Mouse (Mus musculus) layer of hippocampus, postnatal 10 days (tissue): ENCODE results near the gene Six2. TPM values are rescaled to one million over a fixed set of nuclear protein-coding genes. Genes with fewer than 3 reads are reported as not detected.

Experiments used
- DNase-seq, 2 experiments: peaks; one replicate each; pipeline ENCODE4 v3.0.0; 2021; ENCODE audit warnings: low spot score in 2 of 2
- long read RNA-seq: library from polyadenylated mRNA; stranded (forward); transcript quantifications from one replicate; pipeline ENCODE4 v2.0.0, GENCODE M21; 2023
- total RNA-seq, 2 experiments: library from RNA; stranded (reverse); gene quantifications; 2 replicates each; pipeline ENCODE4 v1.2.3; 2021

Six2 gene
- under 1 TPM; 0.25 to 0.42 TPM for total RNA-seq
- long read RNA-seq, result 0 reads

DNA sequence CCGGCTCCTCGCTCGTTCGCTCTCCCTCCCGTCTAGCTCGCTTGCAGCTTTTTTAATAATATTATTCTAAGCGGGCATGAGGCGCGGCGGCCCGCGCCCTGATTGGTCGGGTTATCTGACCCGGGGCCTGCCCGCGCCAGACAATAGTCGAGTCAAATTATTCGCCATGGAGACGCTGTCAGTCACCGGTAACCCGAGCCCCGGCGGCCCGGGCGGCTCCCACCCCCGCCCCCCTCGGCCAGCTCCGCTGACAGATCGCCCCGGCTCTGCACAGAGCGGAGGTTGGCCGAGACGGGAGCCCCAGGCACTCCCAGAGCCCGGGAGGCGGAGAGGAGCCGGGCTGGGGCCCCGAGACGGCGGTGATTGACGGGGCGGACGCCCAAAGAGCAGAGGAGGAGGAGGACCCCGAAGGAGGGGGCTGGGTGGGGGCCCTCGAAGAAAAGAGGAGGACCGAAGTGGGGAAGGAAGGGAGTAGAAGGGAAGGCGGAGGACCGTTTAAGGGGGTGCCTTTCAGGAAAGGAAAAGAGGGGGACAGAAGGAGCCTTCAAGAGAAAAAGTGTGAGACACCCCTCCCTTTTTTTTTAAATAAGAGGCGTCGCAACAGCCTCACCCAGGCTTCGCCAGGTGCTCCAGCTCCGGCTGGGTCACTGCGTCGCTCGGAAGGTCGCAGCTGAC, at the start of gene Six2:
Gene Six2 (minus strand): TSS at position 39 of the 675 bp plus-strand sequence.
- DNase-seq, result peak in 1 of 2 experiments; percentile 21

DNA sequence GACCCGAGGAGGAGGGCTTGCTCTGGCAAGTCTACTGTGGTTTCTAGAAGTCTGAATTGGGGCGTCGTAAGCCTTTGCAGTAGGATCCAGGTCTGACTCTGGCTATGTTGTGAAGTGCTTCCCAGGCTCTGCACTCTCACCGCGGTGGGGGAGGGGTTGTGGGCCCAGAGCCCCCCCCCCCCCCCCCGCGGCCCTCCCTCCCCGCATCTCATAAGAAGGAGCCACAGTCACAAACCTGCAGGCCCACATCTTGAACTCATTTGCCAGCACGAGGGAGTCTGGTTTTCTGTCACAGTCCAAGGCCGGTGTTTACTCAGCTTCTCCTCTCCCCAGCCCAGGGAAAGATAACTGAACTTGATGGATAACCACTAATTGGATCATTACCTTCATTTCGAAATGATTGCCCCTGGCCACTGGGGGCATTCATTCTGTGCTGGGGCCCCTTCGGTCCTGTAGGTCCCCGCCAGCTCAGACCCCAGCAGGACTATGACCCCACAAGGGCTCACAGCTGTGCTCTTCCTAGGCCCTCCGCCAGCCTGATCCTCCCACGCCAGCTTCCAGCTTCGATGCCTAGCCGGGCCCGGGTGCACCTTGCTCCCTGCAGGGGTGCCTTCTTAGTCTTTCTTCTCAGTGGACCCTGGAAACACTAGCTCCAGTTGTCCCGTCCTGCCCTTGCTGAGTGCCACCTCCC, 49.2 kb upstream of the Six2 start:
- no peak for DNase-seq

DNA sequence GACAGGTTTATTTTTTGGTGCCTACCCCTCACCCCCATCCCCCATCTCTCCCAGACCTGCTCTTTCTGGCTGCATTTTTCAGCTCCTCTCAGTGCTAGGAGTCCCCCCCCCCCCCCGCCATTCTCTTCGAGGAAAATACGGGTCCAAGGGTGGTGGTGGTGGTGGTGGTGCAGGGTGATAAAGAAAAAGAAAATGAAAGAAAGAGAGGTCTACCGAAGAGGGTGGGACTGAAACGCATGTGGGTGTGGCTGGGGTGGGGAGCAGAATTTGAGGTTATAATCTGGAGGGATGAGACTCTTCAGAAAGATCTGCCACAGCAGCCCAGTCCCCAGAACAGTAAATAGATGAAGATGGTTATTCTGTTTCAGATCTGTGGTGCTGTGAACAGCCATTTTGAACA, 43.3 kb upstream of the Six2 start:
- no peak for DNase-seq

DNA sequence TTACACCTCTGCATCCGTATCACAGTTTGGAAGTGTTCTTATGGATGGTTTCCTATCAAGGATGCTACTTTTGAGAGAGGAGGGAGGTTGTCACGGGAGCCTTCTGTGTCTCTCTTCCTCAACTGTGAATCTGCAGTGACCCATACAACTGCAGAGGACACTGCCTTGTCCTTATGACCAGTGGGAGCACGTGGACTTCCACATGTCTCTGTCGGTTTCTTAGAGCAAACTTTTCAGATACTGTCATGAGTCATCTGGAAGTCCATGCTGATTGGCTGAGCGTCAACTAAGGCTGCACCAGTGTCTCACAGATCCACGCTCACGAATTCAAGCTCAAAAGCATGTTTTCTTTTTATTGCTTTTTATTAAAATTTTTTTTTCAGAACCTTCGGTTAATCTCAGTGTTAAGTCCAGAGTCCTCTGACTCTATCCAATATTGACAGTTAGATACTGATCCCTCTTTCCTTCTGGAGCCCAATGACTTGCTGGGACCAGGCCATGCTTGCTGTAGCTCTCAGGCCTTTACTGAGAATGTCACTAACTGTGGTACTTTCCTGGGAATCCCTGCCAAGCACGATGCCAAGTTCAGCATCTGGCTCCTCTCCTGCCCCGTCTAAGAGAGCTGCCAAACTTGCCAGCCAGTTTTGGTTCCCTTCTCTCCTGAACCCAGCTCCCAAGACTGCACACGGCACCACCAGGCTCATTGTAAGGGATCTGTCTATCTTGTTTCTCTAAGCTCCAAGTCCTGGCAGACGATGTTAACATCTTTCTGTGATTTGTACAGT, 42.3 kb upstream of the Six2 start:
- peak; percentile 12 to 33 for DNase-seq

DNA sequence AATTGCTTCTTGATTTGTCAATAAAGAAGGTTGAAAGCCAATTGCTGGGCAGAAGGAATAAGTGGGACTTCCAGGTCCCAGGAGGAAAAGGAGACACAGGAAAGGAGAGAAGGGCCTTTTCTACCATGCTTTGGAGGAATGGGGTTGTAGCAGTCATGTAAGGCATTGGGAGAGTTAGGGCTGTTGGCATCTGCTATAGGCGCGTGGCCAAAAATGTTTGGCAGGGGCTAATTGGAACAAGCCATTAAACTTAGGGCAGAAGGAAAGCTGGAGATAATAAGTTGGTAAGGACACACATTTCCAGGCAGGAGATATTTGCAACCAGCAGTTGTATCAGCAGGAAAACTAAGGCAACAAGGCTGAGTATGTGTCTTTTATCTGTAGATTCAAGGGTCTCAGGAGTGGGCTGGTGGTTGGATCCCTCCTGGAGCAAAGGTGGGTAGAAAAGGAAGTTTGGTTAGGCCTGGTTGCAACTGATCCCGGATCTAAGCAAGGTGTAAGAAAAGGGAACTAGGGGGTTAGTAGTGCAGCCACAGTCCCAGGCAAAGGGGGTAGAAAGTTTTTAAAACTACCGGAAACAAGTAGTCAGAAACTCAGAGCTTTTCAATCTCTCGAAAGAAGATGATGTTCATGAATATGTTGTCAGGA, 40.1 kb upstream of the Six2 start:
- peak; percentile 54 to 58 for DNase-seq

DNA sequence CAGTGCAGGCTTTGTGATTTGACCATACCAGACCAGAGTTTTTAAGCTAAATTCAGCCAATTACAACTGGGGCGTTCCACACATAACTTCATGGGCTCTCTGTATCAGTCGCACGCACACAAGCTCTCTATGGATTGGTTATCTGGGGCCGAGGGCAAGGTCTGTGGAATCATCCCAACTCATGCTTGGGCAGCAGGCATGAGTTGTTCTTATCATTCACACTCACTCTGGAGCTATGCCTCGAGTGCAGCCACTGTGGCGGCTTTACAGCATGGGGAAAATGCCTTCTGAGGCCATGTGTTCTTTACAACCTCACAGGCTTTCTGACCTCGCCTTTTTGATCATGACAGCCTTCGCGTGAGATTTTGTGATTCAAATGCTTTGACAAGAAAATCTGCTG, 37.9 kb upstream of the Six2 start:
- DNase-seq, result no peak

DNA sequence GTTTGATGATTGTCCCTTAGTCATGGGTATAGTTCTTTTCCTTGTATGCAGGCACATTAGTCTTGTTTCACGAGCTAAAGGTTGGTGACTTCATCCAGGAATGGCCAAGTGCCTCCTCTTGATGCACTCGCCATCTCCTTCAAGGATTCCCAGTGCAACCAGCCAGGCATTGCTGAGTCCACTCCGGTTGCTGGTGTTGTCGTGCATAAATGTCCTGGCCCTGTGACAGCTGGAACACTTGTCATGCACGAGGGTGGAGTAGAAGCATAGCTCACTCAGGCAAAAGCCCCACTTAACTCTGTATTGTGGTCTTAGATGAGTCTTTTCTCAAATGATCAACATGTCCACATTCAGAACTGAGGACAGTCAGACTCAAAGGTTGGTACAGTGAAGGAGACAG, 35.1 kb upstream of the Six2 start:
- DNase-seq, result no peak

DNA sequence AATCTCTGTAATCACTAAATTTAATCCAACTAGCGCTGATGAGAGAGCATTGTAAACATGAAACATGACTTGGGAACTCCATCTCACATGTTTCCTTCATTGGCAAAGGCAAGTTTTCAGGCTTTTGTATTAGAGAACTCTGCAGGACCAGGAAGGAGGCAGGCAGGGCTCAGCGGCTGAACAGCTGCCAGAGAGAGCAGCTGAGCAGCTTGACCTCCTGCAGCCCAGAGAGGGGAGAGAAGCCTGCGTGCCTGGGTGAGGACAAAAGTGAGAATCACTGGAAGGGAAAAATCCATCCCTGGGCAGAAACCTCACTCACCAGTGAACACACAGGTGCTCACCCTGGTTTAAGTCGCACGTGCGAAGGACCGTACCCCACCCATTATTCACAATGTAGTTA, 29.2 kb upstream of the Six2 start:
- DNase-seq, result no peak

DNA sequence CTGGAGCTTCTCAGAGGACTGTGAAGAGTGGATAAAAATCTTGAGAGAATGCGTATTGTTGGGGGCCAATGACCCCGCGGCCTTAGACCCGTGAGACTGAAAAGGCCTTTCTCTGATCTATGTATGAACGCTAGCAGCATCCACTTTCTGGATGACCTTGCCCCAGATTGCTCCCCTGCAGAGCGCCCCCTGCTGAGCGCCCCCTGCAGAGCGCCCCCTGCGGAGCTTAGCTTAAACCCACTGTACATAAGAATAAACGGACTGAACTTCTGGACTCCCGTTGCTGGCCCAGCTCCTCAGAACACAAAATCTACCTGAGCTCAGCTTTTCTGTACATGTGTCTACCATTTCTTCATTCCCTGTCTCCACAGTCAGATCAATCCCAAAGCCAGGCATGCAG, 27.7 kb upstream of the Six2 start:
- no peak for DNase-seq

DNA sequence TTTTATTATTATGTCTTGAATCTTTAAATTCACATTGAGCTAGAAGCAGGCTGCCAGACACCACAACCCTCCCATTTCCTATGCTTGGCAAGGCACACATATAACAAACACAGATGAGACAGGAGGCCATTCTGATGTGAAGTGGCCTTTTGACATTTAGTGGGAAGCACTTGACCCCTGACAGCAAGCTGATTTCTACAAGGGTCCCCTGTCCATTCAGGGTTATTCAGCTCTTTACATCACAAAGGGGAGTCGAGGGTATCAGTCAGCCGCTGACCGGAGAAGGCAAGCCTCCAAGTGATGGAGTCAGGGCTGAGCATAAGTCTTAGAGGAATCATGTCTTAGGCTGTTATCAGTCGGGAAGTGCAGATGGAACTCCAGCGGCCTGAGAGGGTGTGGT, 26.3 kb upstream of the Six2 start:
- DNase-seq, result no peak

DNA sequence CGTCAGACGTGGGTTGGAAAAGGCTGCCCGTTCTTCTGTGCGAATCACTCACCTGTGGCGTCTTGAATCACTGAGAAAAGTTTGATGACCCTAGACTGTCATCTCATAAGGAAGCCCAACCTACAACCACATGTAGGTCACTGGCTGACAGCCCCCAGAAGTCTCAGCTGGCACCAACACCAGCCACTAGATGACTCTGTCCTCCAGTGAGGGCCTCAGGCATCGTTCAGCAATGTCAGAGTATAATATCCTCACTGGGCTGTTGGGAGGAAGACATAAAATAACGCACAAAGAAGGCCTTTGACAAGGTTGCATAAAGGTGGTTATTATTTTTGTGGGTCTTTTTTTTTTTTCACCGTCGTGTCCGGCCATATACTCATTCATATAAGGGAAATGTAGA, 24.8 kb upstream of the Six2 start:
- no peak for DNase-seq

DNA sequence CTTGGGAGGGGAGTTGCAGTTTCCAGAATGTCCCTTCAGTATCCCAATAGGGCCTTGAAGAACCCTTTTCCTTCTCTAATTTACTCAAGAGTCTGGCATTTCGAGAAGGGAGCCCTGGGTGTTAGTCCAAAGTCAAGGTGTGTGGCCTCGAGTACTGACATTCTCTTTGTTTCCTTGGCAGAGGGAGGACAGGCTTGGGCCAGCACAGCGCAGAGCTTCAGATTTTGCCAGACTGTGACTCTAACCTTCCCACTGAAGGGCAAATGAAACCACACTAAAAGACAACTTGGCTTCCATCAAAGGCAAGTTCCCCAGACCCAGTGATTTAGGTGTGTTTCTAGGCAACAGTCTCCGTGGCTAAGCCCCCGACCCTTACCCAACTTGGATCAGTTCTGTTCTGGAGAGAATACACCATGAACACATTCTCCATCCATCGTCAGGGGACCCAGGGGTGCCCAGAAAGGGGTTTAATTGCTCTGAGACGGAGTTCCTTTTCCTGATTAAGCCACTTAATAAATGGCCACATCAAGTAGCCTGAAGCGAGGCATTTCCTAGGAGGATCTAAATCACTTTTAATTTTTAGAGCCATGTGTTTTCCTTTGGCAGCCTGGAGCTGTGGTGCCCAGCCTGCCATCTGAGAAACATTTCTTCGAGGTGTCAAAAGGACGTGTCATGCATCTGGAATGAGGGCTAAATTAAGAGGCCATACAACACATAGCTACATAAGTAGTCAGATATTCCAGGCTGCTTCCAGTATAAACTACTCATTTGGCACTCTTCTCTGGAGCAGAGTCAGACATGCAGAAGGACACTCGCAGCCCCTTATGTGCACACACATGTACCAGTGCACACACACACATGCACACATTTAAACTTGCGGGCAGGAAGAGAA, 16.5 kb upstream of the Six2 start:
- DNase-seq, result peak in 1 of 2 experiments; percentile 21

DNA sequence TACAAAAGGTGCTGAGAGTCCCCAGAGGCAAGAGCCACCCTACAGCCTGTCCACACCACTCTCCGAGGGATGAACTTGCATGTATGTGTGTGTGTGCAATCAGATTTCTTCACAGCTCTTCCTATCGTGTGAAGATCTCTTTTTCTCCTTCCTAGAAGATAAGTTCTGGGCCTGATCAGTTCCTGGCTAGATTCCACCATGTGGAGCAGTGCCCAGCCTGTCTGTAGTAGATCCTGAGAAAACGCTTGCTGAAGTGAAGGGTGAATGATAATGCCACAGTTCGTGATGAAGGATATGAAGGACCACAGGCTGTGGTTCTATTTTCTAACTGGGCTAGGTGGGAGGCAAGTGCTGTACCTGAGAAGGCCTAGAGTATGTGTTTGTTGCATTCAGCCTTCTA, 12.0 kb upstream of the Six2 start:
- no peak for DNase-seq

DNA sequence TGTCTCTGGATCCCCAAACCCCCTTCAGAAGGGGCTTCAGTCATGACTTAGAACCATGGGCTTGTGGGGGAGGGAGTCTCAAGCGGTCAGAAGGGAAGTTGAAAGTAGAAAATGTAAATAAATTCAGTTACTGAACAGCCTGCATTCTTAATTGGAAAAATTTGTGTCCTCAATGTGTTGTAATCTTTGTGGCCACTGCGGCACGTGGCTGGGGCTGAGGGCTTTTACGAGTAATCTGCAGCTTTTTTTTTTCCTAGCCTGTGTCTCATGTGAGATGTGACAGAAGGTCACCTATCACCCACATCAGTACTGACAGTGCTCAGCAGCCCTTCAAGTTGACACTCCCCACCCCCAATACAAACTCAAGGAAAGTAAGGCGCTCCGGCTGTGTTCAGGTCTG, 10.6 kb upstream of the Six2 start:
- no peak for DNase-seq

DNA sequence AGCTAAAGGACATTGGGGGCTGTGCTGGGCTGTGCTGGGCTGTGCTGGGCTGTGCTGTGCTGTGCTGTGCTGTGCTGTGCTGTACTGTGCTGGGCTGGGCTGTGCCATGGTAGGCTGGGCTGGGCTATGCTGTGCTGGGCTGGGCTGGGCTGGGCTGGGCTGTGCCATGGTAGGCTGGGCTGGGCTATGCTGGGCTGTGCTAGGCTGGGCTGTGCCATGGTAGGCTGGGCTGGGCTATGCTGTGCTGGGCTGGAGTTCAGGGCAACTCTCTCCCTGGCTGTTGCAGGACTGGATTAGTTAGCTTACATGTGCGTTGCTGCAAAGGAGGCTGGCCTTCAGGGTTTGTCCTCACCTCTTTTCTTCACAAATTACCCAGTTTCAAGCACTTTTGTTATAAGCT, 9.9 kb upstream of the Six2 start:
- DNase-seq, result no peak

DNA sequence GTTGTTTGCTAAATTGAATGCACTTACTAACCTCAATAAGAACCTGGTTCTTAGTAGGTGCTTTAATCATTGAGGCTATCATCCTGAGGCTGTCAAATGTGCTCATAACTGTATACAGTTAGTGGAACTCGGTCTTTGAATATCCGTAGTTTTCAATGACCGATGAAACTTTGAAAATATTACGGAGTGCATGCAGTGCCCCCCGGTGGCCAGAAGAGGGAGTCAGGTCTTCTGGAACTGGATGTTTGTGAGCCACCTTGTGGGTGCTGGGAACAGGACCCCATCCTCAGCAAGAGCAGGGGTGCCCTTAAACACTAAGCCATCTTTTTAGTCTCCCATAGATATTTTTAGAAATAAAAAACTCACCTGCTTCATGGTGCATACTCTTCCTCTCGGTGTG, 6.4 kb upstream of the Six2 start:
- DNase-seq, result no peak

DNA sequence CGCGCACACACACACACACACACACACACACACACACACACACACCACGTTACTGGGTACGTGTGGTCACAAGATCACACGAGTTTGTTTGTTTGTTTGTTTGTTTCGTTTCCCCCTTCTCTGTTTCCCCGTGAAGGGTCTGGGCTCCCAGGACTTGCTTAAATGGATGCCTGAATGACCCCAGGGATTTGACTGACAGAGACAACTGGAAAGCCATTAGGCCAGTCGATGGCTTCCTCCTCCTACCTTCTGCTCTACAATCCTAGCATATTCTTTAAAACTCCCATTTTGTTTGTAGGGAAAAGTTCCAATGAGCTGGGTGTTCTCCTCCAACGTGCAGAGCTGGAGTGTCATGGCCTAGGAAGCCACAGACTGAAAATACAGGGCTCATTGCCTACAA, 5.0 kb upstream of the Six2 start:
- no peak for DNase-seq

DNA sequence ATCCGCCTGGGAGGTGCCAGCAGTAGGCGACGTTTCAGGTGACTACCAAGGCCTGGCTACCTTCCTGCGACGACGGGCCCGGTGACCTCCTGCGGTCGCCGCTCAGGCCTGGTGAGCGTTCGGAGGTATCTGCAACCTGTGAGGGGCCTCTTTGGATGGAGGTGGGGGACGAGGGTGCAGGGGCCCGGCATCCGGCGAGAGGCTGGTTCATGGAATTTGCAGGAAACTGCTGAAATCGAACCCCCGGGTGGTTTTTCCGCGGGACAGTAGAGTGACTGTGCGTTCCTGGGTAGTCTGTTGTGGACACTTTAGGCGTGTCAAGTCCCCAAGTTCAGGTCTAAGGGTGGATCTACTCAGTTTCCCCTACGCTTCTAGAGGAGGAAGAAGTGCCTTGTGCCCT, 4.5 kb upstream of the Six2 start:
- DNase-seq, result peak in 1 of 2 experiments; percentile 15

DNA sequence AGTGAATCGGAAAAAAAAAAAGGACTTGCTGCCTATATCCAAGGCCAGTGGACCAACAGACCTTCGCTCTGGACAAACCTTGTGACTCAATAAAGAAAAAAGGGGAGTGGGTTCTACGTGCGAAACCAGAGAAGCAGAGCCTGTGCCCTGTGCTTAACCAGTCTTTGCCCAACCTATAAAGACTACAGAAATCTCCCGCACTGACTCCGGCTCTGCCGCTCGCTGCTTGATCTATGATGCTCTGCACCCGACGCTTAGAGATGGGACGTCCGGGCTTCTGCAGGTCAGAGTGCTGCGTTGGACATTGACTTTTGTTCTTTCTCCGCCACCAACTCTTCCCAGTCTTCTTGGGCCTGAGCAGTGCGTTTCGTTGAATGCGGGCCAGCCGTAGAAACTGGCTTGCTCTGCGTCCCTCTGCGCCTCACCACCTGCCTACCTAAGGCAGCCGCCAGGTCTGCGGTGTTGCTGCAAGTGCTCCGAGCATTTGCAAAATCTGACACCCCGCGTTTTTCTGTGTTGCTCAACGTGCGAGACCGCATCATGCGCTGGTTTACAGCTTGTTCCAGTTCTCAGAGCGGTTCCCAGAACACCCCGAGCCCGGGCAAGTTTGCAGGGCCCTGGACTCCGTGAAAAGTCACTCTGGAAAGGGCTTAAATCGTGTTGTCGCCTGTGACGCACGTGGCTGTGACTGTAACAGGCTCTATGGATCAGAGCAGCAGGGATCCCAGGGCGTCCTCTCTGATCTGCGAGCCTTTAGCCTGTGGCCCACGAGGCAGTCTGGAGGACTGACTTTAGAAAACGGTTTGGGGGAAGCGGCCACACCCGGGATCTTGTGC, 3.8 kb upstream of the Six2 start:
- peak in 1 of 2 experiments; percentile 38 for DNase-seq

DNA sequence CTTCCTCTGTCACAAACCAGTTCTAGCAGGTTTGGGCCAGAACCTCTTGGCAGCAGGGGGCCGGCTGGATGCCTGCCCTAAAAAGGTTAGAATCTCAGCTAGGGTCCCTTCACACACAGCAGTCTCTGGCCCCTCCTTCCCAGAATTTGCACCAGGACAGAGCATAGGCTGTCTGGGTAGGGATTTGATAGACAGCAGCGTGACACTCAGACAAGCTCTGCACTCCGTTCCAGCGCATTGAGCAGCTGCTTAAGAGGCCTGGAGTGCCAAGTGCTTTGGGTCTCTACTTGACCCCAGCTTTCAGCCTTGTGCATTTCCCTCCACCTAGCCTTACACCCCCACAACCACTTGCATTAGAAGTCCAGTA, 2.9 kb upstream of the Six2 start:
- DNase-seq, result no peak
